Mouse (Mus musculus): ENCODE measurements around the gene Kcnh4. TPM values are rescaled to one million over a fixed set of nuclear protein-coding genes. Genes with fewer than 3 reads are reported as not detected.

The Kcnh4 gene
- total RNA-seq, 2 experiments from 2014 or later, result not detected

- intact Hi-C loops (cut with DNase I; ENCODE audit: low total_unique reads), result no loop called here
- DNase-seq, result no peak
These were observed 67.6 kb downstream of the Kcnh4 start, which contains the start of gene Zfp385c for GRCm38 (mm10) chr11:100692164-100692616. Gene Zfp385c, minus strand, starts transcription at chr11:100692455.

- no peak for DNase-seq
- intact Hi-C loops (cut with DNase I; ENCODE audit: low total_unique reads), result no loop called here
These were observed 69.4 kb downstream of the Kcnh4 start for GRCm38 (mm10) chr11:100690389-100690788.

Other genes starting within 250 kb of the Kcnh4 start
- 10 to 100 TPM; 16.4 to 19.9 TPM for gene Acly, start 231.9 kb downstream of the Kcnh4 start, total RNA-seq (2021)
- gene Ttc25, start 214.3 kb downstream of the Kcnh4 start, total RNA-seq (2021), result under 1 TPM; 0.14 to 0.16 TPM
- 10 to 100 TPM; 10.7 to 32.2 TPM for gene Cnp, start 185.0 kb downstream of the Kcnh4 start, total RNA-seq (2021)
- 10 to 100 TPM; 21.2 to 23.4 TPM for gene Nkiras2, start 140.7 kb downstream of the Kcnh4 start, total RNA-seq (2021)
- gene Dnajc7, start 139.8 kb downstream of the Kcnh4 start, total RNA-seq (2021), result 100 to 1,000 TPM; 143 to 179 TPM
- 1 to 10 TPM in 1 of 2 experiments, under 1 TPM in 1; 0.62 to 1.5 TPM for gene Zfp385c, start 67.5 kb downstream of the Kcnh4 start, total RNA-seq (2021)
- under 1 TPM; 0.35 to 0.39 TPM for gene Dhx58, start 55.7 kb downstream of the Kcnh4 start, total RNA-seq (2021)
- 10 to 100 TPM; 11.2 to 12.5 TPM for gene Kat2a, start 47.5 kb downstream of the Kcnh4 start, total RNA-seq (2021)
- gene Hspb9, start 46.1 kb downstream of the Kcnh4 start, total RNA-seq (2021), result not detected
- gene Rab5c, start 21.7 kb downstream of the Kcnh4 start, total RNA-seq (2021), result 10 to 100 TPM; 49.1 to 49.4 TPM
- gene Hcrt, start 3.0 kb upstream of the Kcnh4 start, total RNA-seq (2021), result not detected
- gene Ghdc, start 11.0 kb upstream of the Kcnh4 start, total RNA-seq (2021), result 1 to 10 TPM; 5.6 to 7.1 TPM
- gene Stat5b, start 90.8 kb upstream of the Kcnh4 start, total RNA-seq (2021), result 100 to 1,000 TPM in 1 of 2 experiments, 10 to 100 TPM in 1; 100.0 to 110 TPM
- 10 to 100 TPM; 17.9 to 21.5 TPM for gene Stat5a, start 99.4 kb upstream of the Kcnh4 start, total RNA-seq (2021)
- 10 to 100 TPM; 41.7 to 43.6 TPM for gene Stat3, start 179.6 kb upstream of the Kcnh4 start, total RNA-seq (2021)
- 100 to 1,000 TPM; 226 to 256 TPM for gene Cavin1, start 210.9 kb upstream of the Kcnh4 start, total RNA-seq (2021)
- 10 to 100 TPM; 53.4 to 58.5 TPM for gene Atp6v0a1, start 249.5 kb upstream of the Kcnh4 start, total RNA-seq (2021)